Mouse (Mus musculus) lung, adult 2 months (tissue): Measurements from ENCODE around the gene Olfr876. TPM values are rescaled to one million over a fixed set of nuclear protein-coding genes. Genes with fewer than 3 reads are reported as not detected.

Source experiments
- DNase-seq: peaks from one replicate; pipeline ENCODE4 v3.0.0; 2022
- H3K4me1 ChIP-seq: fragments of 200-500 bp; 2 replicates; pipeline ENCODE4 v1.6.1; 2011; ENCODE audit warnings: low read length; ENCODE audit not compliant: control insufficient read depth, insufficient read depth
- H3K4me3 ChIP-seq: fragments of 200-500 bp; replicated peaks from 2 replicates; pipeline ENCODE3; 2011; ENCODE audit warnings: low read depth, mild to moderate bottlenecking, control low read depth, low read length; ENCODE audit errors: extremely low read depth
- CTCF ChIP-seq: fragments of 200-500 bp; IDR thresholded peaks from 2 replicates; pipeline ENCODE4 v1.5.1; 2011; ENCODE audit warnings: mild to moderate bottlenecking, low read length, control low read depth; ENCODE audit not compliant: insufficient read depth
- POLR2A ChIP-seq: fragments of 200-500 bp; IDR thresholded peaks from 2 replicates; pipeline ENCODE4 v1.6.1; 2011; ENCODE audit warnings: low read depth, mild to moderate bottlenecking, control low read depth, low read length, borderline replicate concordance; ENCODE audit errors: extremely low read depth
- WGBS: fragments of 180-500 bp; shearing (Covaris S2); methylation state at CpG from one replicate; pipeline ENCODE4 v1.1.7; 2018; 5-methylcytosine and 5-hydroxymethylcytosine counted together
- polyA plus RNA-seq: library from polyadenylated mRNA; depleted of rRNA; stranded (reverse); fragments of >200 nt; gene quantifications from 2 replicates; pipeline ENCODE4 v1.2.3, GENCODE M21; 2012; rRNA removed

The Olfr876 gene
- polyA plus RNA-seq, 1 experiment = not detected

DNA sequence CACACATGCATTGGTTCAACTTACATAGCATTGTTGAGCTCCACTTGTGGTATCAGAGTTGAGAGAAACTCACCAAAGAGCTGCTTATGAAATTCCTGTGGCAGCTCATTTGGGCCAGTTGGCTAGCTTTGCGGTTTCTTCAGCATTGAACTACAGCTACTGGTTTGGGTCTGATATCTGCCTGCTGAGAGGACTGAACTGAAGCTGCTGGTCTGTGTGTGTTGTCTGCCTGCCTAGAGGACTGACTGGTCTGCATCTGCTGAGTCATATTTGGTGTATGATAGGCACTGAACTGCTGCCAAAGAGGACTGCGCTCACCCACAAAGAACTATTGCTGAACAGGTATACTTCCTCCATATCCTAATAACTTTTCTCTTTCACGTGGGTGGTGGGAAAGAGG, 5.6 kb downstream of the Olfr876 start:
- Histone ChIP-seq H3K4me1 (no peaks in the 10 kb centered on the region), H3K4me3 (no peak overlapping the region)
- 72% methylated on average over 3 of the region's 3 CpGs for WGBS
- no peak for DNase-seq
- TF ChIP-seq CTCF (no peak), POLR2A (no peak)

DNA sequence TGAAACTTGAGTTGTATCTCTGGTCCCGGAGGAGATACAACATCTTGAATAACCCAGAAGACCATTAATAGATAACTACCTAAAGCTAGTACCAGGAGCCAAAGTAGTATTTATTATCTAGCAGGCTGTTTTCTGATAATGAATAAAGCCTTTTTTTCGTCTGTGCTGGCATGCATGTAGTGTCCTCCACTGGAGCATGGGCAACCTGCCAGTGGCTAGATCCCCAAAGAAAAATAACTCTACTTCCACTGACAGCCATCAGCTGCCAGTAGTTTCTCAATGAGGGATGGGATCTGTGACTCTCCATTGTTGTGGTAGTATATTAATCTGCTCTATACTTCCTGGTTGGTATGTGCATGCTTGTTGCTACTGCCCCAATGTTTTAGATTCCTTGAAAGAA, 6.1 kb downstream of the Olfr876 start:
- no peak for DNase-seq
- Histone ChIP-seq H3K4me3 (no peak overlapping the region), H3K4me1 (no peaks in the 10 kb centered on the region)
- WGBS = 55% methylated on average over 2 of the region's 2 CpGs
- TF ChIP-seq CTCF (no peak), POLR2A (no peak)

DNA sequence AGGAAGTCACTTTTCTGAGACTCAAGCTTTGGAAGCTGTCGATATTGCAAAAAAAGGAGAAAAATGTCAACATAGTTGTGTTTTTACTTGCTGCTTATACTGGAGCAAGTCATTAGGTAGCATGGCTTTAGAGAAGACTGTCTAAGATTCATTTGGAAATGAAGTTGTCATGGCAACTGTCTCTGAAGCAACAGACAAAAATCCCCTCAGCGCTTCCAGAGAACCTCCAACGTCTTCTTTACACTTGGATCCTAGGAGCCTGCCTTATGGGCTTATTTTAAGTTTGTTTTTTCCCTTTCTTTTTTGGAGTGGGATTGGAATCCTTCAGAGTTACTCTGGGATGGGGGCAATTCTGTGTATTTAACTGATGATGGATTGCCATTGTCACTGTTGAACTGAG, 11.9 kb downstream of the Olfr876 start:
- no peak for TF ChIP-seq POLR2A
- no peak for TF ChIP-seq CTCF
- WGBS = 84% methylated on average over 3 of the region's 3 CpGs
- no peak overlapping the region for H3K4me3 ChIP-seq

DNA sequence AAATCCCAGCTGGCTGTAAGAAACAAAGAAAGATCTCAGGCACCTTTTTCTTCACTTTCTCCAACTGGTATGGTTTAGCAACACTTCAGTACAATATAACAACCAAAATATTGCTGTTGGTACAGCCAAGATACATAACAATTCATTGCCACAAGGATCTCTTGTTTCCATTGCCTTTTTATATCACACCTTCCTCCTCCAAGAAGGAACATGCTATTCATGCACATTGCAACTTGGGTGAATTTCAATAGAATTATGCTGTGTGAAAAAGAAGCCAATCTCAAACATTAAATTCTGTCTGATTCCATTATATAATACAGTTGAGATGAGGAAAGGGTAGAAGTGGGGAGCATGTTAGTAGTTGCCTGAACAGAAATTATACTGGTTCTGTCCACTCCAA, 27.1 kb downstream of the Olfr876 start:
- Histone ChIP-seq H3K4me1 (no peaks in the 10 kb centered on the region), H3K4me3 (no peak overlapping the region)
- TF ChIP-seq CTCF = no peak
- no peak for TF ChIP-seq POLR2A
- no peak for DNase-seq

More for the DNA sequence above, 11.9 kb downstream of the Olfr876 start:
- no peaks in the 10 kb centered on the region for H3K4me1 ChIP-seq
- no peak for DNase-seq

DNA sequence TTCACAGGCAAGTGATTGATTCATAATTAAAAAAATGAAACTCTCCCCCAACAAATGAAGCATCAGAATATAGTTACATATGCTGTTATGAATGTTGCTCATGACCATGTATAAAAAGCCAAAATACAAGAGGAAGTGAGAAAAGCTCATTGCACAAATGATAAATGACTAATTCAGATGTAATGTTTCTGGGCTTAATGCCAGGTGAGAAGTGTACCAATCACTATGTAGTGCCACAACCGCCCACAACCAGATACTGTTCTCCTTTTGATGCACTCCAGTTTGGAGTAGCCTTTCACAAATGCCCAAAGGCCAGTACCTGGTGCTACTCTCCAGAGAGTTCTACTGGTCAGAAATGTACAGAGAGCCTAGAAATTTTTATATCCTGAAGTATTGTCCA, 30.5 kb downstream of the Olfr876 start:
- no peak for DNase-seq
- 57% methylated on average over 1 of the region's 1 CpGs for WGBS
- H3K4me1 ChIP-seq = no peaks in the 10 kb centered on the region
- no peak for TF ChIP-seq POLR2A
- TF ChIP-seq CTCF = no peak
- no peak overlapping the region for H3K4me3 ChIP-seq

DNA sequence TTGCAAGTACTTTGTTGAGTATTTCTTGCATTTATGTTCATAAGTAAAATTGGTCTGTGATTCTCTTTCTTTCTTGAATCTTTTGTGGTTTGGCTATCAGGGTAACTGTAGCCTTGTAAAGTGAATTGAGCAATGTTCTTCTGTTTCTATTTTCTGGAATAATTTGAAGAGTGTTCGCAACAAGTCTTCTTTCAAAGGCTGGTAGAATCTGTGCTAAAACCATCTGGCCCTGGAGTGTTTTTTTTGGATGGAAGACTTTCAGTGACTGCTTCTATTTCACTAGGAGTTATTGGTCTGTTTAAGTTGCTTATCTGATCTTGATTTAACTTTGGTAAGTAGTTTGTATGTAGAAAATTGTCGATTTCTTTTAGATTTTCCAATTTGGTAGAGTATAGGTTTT, 46.4 kb downstream of the Olfr876 start:
- TF ChIP-seq CTCF (no peak), POLR2A (no peak)
- DNase-seq = no peak
- Histone ChIP-seq H3K4me1 (no peaks in the 10 kb centered on the region), H3K4me3 (no peak overlapping the region)
- WGBS = 72% methylated on average over 2 of the region's 2 CpGs

DNA sequence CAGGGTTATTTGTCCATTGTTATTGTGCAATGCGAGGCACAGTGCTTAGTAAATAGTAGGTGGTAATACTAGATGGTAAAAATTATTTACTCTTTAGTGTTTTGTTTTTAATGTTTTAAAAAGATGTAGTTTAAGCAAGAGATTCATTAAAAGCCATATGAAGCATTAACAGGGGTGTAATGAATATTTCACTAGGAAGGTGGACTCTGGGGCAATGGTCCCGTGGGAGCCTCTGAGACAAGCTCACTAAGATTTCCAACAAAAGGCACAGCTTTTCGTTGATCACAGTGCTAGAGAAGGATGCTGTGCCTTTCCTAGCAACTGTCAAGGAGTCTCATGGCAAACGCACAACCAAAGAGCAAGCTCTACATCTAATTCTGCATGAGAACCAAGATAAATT, 51.1 kb downstream of the Olfr876 start, which contains the start of gene Olfr877:
Gene Olfr877, plus strand, starts transcription at position 301 of the 400 bp plus-strand sequence.
- DNase-seq = no peak
- Histone ChIP-seq H3K4me1 (no peaks in the 10 kb centered on the region), H3K4me3 (no peak within 1 kb of the TSS)
- 67% methylated on average over 4 of the region's 4 CpGs for WGBS
- TF ChIP-seq POLR2A = no peak
- TF ChIP-seq CTCF = no peak

Other genes with a start within 250 kb of the Olfr876 start
- gene Siae, start 247.3 kb upstream of the Olfr876 start, polyA plus RNA-seq = 6.2 and 9.3 TPM in 2 replicates
- 2.6 and 3.1 TPM in 2 replicates for gene Spa17, start 189.3 kb upstream of the Olfr876 start, polyA plus RNA-seq
- gene Tbrg1, start 145.7 kb upstream of the Olfr876 start, polyA plus RNA-seq = 32.7 and 44.5 TPM in 2 replicates
- gene Panx3, start 133.8 kb upstream of the Olfr876 start, polyA plus RNA-seq = not detected in 2 replicates
- not detected in 2 replicates for gene Olfr160, start 86.8 kb upstream of the Olfr876 start, polyA plus RNA-seq
- not detected in 2 replicates for gene Olfr874, start 57.9 kb upstream of the Olfr876 start, polyA plus RNA-seq
- 0.11 TPM in 1 of 2 replicates, not detected in the other for gene Olfr875, start 31.2 kb upstream of the Olfr876 start, polyA plus RNA-seq
- gene Olfr877, start 51.2 kb downstream of the Olfr876 start, polyA plus RNA-seq = not detected in 2 replicates
- not detected in 2 replicates for gene Olfr145, start 93.7 kb downstream of the Olfr876 start, polyA plus RNA-seq
- not detected in 2 replicates for gene Olfr878, start 114.8 kb downstream of the Olfr876 start, polyA plus RNA-seq
- gene Olfr881, start 188.8 kb downstream of the Olfr876 start, polyA plus RNA-seq = not detected in 2 replicates
- gene Olfr883, start 222.8 kb downstream of the Olfr876 start, polyA plus RNA-seq = not detected in 2 replicates
- not detected in 2 replicates for gene Olfr884, start 243.5 kb downstream of the Olfr876 start, polyA plus RNA-seq